Mouse (Mus musculus) left cerebral cortex, postnatal 14 days (tissue): Measurements from ENCODE around the gene Mmp9. TPM values are rescaled to one million over a fixed set of nuclear protein-coding genes. Genes with fewer than 3 reads are reported as not detected.
A peak's percentile ranks its signal among the peaks of the same experiment; 100 is the strongest.

Source experiments
- DNase-seq, 2 experiments: peaks; one replicate each; pipeline ENCODE4 v3.0.0; 2021 to 2022; ENCODE audit warnings: low spot score in 2 of 2, mixed read lengths in 1 of 2
- intact Hi-C: fragments of 180-260 bp; cut with DNase I; formaldehyde crosslinking; loops from one replicate; pipeline ENCODE4 v1.15.1; 2025
- total RNA-seq, 2 experiments: library from RNA; stranded (reverse); gene quantifications; 2 replicates each; pipeline ENCODE4 v1.2.3; 2021

The Mmp9 gene
- total RNA-seq, 2 experiments from 2014 or later: 1.4 to 1.9 TPM

DNA sequence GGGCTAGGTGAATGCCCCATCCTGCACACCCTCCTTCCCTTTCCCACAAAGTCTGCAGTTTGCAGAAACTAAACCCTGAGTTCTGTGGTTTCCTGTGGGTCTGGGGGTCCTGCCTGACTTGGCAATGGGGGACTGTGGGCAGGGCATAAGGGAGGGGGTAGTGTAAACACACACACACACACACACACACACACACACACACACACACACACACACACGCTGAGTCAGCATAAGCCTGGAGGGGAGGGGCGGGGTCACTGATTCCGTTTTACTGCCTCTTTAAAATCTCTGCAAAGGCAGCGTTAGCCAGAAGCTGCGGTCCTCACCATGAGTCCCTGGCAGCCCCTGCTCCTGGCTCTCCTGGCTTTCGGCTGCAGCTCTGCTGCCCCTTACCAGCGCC is 7.3 kb downstream of the Mmp9 start:
- intact Hi-C loops: no loop called here

DNA sequence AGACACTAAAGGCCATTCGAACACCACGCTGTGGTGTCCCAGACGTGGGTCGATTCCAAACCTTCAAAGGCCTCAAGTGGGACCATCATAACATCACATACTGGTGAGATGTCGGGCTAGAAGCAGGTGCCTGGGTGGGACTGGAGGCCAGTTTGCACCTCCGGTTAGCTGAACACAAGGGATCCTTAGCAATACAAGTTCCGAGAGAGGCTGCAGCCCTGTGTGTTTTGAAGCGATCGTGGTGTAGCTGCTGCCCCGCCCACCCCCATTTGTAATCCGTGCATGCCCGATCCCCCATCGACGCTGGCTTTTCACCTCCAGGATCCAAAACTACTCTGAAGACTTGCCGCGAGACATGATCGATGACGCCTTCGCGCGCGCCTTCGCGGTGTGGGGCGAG is 8.4 kb downstream of the Mmp9 start:
- no peak for DNase-seq
- intact Hi-C loops: no loop called here

More for the DNA sequence above, 7.3 kb downstream of the Mmp9 start:
- no peak for DNase-seq

DNA sequence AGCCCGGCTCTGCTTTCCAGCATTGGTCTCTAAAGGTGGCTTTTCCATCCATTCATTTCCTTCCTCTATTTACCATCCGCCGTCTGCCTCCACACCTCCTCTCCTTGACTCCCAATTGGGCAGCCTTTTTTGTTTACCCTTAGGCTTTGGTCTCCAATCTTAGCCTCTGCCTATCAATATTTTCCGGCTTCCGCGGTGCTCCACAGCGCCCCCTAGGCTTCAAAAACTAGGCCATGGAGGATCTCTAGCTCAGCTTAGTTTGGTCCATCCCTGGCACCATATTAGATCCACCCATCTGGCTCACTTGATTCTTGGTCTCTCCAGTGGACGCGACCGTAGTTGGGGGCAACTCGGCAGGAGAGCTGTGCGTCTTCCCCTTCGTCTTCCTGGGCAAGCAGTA is 9.9 kb downstream of the Mmp9 start:
- DNase-seq: no peak
- intact Hi-C loops: no loop called here

DNA sequence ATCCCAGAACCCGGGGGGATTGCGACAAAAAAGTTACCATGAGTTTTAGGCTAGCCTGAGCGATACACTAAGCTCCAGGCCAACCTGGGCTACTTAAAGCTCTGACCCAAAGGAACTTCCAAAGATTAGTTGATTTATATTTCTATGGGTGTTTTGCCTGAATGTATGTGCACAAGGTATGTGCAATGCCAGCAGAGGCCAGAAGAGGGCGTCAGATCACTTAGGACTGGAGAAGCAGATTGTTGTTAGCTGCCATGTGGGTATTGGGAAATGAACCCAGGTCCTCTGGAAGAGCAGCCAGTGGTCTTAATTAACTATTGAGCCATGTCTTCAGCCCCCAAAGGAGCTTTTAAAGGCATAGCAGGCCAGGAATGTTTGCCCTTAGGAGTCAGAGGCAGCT is 11.2 kb downstream of the Mmp9 start:
- no peak for DNase-seq
- intact Hi-C loops: no loop called here

DNA sequence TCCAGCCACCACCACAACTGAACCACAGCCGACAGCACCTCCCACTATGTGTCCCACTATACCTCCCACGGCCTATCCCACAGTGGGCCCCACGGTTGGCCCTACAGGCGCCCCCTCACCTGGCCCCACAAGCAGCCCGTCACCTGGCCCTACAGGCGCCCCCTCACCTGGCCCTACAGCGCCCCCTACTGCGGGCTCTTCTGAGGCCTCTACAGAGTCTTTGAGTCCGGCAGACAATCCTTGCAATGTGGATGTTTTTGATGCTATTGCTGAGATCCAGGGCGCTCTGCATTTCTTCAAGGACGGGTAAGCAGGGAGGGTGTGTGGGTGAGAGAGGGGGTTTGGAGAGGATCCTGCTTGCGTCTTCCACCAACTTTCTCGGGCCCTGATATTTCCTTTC is 11.9 kb downstream of the Mmp9 start:
- DNase-seq: no peak
- intact Hi-C loops: no loop called here

DNA sequence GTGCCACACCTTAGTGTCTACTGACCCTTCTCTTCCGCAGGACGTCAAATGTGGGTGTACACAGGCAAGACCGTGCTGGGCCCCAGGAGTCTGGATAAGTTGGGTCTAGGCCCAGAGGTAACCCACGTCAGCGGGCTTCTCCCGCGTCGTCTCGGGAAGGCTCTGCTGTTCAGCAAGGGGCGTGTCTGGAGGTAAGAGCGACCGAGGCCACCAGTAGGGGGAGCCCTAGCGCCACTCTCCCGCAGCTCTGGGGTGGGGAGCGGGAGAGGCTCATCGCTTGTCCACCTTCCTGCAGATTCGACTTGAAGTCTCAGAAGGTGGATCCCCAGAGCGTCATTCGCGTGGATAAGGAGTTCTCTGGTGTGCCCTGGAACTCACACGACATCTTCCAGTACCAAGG is 12.6 kb downstream of the Mmp9 start:
- peak; percentile 77 to 83 for DNase-seq
- intact Hi-C loops: no loop called here

DNA sequence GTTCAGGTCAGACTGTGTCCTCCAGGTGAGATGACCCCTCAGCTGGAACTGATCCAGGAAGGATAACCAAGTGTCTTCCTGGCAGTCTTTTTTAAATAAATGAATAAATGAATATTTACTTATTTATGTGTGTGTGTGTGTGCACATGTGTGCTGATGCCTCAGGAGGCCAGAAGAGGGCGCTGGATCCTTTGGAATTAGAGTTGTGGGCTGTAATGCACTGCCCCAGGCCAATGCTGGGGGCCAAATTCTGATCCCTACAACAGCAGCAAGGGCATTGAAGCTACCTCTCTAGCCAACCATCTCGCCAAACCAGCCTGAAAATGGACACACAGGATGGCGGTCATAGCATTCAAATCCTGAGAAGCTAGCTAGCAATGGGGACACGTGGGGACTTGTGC is 15.1 kb downstream of the Mmp9 start:
- intact Hi-C loops: no loop called here
- no peak for DNase-seq

DNA sequence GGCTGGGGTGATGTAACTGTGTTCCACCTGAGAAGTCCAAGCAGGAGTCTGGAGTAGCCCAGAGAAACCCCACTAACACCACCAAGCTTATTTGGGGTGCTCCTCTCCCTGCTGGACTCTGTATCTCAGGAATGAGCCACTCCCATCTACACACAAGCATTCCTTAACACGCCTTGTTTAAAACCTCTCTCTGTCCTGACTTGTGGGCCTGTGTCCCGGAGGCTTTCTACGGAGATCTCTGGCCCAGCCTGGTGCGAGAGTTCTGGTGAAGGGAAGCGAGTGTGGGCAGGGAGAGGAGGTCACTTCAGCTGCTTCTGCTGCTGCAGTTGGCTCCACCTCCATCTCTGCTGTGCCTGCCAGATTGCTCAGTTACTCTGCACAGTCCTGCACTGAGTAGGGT is 15.6 kb downstream of the Mmp9 start:
- DNase-seq: no peak
- intact Hi-C loops: no loop called here

DNA sequence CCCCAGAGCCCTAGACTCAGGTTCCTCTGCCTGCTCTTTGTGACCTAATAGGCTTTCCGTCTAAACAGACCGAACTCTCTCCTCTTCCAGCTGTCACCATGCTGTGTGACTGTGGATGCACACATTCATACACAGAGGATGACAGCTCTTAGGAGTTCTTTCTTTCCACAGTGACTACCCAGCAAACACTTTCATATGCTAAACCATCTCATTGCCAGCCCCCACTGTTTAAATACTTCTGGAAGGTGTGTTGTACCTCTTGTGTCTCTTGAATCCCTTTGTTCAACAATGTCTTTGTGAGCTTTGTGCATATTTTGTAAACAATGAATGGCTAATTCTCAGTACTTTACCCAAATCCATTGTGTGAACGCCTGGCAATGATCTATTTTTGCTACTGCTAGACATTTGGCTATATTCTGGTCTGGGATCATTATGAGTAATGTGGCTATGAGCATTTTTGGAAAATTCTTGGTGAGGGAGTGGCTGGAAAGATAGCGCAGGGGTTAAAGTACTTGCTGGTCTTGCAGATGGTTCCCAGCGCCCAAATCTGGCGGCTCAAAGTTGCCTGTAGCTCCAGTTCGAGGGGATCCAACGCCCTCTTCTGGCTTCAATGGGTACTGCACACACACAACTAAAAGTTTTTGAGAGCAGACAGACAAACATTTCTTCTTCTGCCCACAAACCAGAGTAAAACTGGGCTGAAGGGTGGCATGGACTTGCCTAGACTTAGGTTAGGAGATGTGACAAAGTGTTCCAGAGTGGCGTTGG is 17.2 kb downstream of the Mmp9 start:
- DNase-seq: no peak
- intact Hi-C loops: no loop called here

DNA sequence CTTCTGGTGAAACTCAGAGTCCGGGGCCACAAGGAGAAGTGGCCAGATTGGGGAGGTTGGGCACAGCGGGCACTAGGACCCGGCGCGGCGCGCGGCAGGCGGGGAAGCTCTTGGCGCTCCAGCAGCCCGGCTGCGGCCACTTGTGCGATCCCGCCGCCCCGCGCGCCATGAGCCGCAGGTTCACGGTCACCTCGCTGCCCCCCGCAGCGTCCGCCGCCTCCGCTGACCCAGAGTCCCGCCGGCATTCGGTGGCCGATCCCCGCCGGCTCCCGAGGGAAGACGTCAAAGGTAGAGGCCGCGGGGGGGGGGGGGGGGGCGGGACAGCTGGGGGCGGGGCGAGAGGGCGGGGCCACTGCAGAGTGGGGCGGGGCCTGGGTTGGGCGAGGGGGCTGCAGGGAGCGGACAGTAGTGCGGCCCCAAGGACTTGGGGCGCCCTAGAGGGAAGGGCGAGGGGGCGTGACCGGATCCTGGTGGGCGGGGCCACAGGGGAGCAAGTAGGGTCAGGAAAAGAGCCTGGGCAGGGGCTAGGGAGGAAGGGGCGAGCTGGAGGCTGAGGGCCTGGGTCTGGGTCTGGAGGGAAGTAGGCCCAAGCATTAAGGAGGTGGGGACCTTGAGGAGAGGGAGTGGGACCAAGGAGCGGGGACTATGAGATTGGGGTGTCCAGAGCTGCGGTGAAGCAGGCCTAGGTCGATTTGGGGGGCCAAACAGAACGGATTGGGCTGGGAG is 20.3 kb downstream of the Mmp9 start, which contains the start of gene Slc12a5:
Gene Slc12a5, plus strand, starts transcription at position 87 of the 726 bp plus-strand sequence.
- intact Hi-C loops: loop anchor here (5.0 to 10.0 kb wide), 4 partner anchors 71 to 401 kb away; partner anchors contain the start of genes Ncoa5 and Slc35c2
- peak in 1 of 2 experiments; percentile 64 for DNase-seq

DNA sequence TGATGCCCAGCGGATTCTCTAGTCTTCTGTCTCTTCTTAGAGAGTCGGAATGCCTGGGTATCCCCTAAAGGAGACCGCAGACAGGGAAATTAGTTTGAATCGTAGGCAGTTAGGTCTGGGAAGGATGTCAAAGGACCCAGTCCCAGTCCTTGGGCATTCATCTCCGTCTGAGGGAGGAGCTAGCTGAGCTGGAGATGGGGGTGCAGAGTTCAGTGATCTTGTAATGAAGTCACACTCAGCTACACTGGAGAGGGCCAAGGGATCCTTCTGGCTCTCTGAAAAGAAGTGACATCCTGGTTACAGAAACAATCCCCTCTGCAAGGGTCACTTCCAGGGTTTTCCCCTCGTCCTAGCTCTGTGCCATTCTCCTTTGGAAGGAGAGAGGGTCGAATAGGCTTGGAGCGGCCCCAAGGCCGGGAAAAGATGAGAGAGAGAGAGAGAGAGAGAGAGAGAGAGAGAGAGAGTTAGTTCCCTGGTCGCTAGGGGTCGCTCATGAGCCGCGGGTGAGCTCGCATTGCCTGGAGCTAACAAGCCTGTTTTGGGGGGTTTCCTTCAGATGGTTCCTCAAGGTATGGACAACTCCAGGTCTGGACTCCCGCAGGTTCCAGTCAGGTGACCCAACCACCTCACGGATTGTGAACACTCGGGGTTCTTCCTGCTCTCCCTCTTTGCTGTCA is 21.1 kb downstream of the Mmp9 start:
- intact Hi-C loops: loop anchor here (5.0 to 10.0 kb wide), 4 partner anchors 71 to 401 kb away; partner anchors contain the start of genes Ncoa5 and Slc35c2
- peak; percentile 79 to 84 for DNase-seq

DNA sequence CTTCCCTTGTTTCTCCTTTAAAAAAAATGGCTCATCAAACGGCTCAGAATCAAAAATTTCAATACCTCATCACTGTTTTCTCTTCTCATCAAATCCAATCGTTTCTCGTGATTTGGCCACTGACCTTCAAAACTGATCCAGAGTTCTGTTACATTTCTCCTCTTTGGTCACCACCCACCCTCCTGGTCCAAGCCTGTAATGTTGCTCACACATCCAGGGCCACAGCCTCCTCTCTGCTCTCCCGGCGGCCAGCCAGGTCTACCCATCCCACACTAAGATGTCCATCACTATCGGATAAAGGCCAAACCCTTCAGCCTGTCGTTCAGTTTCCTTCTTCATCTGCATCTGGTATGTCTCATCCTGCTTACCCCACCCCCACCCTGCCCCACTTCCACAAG is 21.6 kb downstream of the Mmp9 start:
- DNase-seq: no peak
- intact Hi-C loops: loop anchor here (5.0 to 10.0 kb wide), 4 partner anchors 70 to 400 kb away; partner anchors contain the start of genes Ncoa5 and Slc35c2

DNA sequence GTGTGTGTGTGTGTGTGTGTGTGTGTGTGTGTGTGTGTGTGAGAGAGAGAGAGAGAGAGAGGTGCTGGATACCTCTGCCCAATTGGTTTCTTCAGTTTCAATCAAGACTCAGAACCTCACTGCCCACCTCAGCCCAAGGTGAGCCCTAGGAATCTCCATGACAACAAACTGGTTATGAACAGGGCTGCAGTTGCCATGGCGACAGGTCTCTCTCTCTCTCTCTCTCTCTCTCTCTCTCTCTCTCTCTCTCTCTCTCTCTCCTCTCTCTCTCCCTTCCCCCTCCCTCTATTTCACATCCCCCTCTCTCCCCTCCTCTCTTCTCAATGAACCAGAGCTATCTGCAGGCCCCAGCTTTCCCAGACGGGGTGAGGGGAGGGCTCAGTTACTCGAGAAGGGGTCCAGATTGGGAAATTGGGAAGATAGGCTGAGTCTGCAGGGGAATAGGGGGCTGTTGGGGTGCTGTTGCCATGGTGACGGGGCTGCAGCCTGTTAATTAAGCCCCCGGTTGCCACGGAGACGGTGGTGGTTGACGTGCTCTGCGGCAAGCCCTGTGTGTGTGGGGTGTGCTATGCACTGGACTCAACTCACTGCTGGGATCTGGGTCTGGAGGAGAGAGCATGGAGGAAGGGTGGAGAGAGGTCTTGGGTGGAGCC is 23.8 kb downstream of the Mmp9 start:
- intact Hi-C loops: loop anchor here (5.0 to 10.0 kb wide), 4 partner anchors 68 to 398 kb away; partner anchors contain the start of genes Ncoa5 and Slc35c2
- DNase-seq: peak; percentile 70 to 87

DNA sequence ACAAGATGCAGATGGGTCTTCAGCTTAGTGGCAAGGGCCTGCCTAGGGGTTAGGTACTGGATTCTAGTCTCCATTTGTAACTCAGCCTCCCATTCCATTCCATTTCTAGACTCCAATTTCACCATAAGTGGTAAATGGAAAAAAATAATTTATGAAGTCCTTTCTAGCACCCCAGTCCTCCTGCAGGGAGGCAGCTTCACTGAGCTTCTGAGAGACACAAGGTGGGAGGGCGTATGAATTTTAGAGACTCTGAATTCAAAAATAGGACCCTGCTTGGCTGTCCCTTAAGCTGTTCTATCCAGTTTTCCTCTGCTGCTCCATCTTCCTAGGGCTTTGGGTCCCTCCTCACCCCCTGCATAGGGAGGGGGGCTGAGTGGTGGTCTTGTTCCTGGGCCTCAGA is 24.4 kb downstream of the Mmp9 start:
- intact Hi-C loops: loop anchor here (5.0 to 10.0 kb wide), 4 partner anchors 67 to 397 kb away; partner anchors contain the start of genes Ncoa5 and Slc35c2
- no peak for DNase-seq

DNA sequence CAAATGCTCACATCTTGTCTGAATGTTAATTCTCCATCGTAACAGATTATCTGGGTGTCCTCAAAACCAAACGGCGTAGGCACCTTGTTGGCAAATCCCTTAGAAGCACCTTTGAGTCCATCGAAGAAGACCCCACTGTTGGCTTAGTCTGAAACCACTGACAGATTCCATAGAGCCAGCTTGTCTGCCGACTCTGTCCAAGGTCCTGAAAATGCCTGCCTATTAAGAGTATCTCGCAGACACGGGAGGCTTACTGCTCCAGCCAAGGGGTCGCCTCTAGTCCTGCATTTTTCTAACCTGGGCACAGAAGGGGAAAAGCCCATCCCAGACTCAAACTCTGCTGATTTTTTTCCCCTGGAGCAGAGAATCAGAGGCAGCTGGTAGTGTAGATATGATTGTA is 25.8 kb downstream of the Mmp9 start:
- intact Hi-C loops: loop anchor here (10.0 kb wide), 1 partner anchor 318 kb away; the partner anchor contains the start of gene Slc35c2

DNA sequence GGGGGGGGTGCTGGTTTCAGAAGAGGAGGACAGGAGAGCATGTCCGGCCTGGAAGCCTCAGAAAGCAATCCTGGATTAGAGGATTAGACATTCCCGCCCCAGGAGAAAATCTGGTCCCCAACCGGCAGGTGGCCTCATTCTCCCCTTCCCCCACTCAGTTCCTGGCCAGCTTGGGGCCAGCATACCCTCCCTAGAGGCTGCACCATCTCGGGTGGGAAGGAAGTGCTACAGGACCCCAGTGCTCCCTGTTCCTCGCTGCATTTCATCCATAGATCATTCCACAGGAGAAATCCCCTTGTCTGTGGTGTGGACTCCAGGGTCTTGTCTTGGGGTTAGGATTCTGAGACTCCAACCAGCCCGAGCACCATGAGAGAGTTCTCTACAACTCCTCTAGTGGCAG is 26.6 kb downstream of the Mmp9 start:
- intact Hi-C loops: loop anchor here (10.0 kb wide), 1 partner anchor 318 kb away; the partner anchor contains the start of gene Slc35c2
- no peak for DNase-seq

More for the DNA sequence above, 25.8 kb downstream of the Mmp9 start:
- no peak for DNase-seq

DNA sequence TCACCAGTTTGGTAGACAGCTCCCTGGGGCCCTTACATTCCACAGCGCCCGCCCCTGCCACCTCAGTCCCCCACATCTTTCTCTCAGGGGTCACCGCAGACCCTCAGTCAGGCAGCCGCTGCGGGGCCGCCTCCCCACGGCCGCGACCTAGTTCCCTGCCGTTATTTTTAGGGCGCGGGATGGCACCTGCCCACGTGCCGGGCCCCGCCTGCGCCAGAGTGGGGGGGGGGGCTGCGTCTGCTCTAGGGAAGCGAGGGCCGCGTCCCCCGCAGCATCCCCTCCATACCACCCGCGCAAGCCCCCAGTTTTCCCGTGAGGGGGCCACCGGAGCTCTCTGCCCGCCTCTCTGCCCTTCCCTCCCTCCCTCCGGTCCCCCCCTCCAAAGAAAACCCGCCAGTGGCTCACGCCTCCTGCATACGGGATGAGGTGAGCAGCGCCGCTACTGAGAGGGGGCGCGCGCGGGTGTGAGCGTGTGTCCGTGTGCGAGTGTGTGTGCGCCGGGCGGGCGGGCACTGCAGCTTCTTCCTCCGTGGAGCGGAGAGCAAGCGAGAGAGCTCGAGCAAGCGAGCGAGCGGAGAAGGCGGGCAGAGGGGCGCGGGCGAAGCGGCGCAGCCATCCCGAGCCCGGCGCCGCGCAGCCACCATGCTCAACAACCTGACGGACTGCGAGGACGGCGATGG is 27.3 kb downstream of the Mmp9 start:
- peak; percentile 78 to 82 for DNase-seq
- intact Hi-C loops: loop anchor here (10.0 kb wide), 1 partner anchor 317 kb away; the partner anchor contains the start of gene Slc35c2

DNA sequence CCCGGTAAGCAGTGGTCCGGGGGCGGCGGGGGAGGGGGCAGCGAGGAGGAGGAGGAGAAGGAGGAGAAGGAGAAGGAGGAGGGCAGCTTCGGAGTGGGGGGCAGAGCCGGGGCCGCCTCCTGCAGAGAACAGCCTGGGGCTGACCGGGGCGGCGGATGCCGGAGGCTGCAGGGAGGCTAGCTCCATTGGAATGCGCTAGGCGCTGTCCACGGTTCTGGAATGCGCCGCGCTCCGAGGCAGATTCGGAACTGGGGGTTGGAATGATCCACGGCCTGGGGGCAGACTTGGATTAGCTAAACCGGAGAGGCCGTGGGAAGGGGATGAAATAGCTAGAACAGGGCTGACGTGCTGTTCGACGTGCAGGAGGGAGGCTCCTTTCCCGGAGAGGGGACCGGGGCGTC is 27.9 kb downstream of the Mmp9 start:
- intact Hi-C loops: loop anchor here (10.0 kb wide), 1 partner anchor 316 kb away; the partner anchor contains the start of gene Slc35c2
- DNase-seq: peak in 1 of 2 experiments; percentile 56
